Mouse (Mus musculus): ENCODE measurements around the gene Ank2.

DNA sequence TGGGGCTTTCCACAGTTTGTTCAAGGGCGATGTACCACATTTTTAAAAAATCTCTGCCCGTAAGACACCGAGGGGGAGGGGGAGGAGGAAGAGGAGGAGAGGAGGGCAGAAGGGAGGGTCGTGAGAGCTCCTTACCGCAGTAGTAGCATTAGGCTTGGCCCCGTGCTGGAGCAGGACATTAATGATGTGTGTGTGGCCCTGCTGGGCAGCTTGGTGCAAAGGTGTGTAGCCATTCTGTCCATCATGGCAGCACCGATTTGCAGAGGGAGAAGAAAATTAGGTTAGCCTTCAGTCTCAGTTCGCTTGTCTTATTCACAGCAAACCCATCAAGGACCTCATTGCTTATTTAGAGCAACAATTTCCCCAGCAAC is 500.4 kb downstream of the Ank2 start:
- TF ChIP-seq CTCF (IDR thresholded peaks at IDR 0.05; ENCODE audit: low read depth, low read length) (no peak), POLR2A (IDR thresholded peaks at IDR 0.05; ENCODE audit: extremely low read depth, insufficient read depth, low read length) (no peak)

Measured in liver, adult 2 months (tissue).